Mouse (Mus musculus) Patski (cell line): Measurements from ENCODE around the gene Ucn. TPM values are rescaled to one million over a fixed set of nuclear protein-coding genes. Genes with fewer than 3 reads are reported as not detected.

Experiments used
- ATAC-seq: fragments of 100-300 bp; one replicate; pipeline ENCODE4 v1.8.0; 2021
- CTCF ChIA-PET: fragments of 350-600 bp; sonication (Branson Sonifier 250); formaldehyde crosslinking; loops from one replicate; lab custom pipeline; 2022; ENCODE audit warnings: inconsistent platforms; lab: Charles Lee
- POLR2A ChIA-PET: fragments of 350-600 bp; sonication (Branson Sonifier 250); formaldehyde crosslinking; loops from one replicate; lab custom pipeline; 2022; ENCODE audit warnings: antibody characterized with exemption, inconsistent platforms; lab: Charles Lee
- DNase-seq: peaks from one replicate; pipeline ENCODE4 v3.0.0-alpha.2; 2011; ENCODE audit warnings: low read depth, low spot score
- H3K27me3 ChIP-seq: fragments of 371-371 bp; one replicate; pipeline ENCODE4 v1.5.1; 2021
- CTCF ChIP-seq: fragments of 100-300 bp; IDR thresholded peaks from one replicate; pipeline ENCODE4 v1.5.1; 2021
- in situ Hi-C: fragments of 300-500 bp; cut with MboI; formaldehyde crosslinking; loops from 3 replicates; pipeline ENCODE4 v1.11.1; 2018; ENCODE audit warnings: low pct_unique_long_range_greater_than_20kb, mixed read lengths
- polyA plus RNA-seq: library from polyadenylated mRNA; unstranded; gene quantifications from one replicate; pipeline ENCODE4 v1.2.3, GENCODE M21; 2021

The Ucn gene
- polyA plus RNA-seq, 1 experiment from 2014 or later, result not detected

DNA sequence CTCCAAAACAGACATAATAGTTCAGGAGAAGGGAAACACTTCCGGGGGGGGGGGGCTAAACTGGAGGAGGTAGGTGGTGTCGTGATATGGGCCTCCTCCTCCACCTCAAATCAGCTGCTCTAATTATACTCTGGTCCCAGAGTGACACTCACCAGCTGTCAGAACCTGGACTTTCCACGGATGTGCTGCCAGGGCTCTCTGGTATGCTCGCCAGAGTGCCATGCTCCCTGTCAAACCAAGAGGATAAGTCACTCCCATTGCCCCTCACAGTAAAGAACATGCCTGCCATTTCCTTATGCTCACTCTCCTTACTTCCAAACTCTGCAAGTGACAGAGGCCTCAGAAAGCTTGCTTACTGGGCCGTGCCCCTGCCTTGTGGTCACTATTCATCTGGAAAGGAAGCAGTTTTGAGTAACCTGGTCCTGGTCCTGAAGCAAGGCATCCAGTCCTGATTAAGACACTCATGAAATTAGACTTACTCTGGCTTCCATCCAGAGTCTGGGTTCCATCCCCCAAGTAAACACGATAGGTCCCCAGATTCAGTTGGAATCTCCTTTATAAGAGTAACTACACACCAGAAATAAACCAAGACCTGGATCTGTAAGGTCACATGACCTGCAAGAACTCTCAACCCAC, 15.0 kb upstream of the Ucn start:
- no peak for TF ChIP-seq CTCF
- ATAC-seq (peak; percentile 8), DNase-seq (no peak)
- CTCF ChIA-PET, result interaction anchor here (1.8 kb wide), 1 partner anchor 9 kb away, joined by 5 read pairs; no protein-coding TSS in a partner anchor
- H3K27me3 ChIP-seq, result no peaks in the 10 kb centered on the region
- in situ Hi-C loops, result no loop called here
- POLR2A ChIA-PET, result interaction anchor here (0.6 to 2.0 kb wide), 4 partner anchors 9 to 248 kb away, joined by 3 to 5 read pairs (median 4); partner anchors contain the start of genes Eif2b4, Gm29609, Gtf3c2 and Snx17

DNA sequence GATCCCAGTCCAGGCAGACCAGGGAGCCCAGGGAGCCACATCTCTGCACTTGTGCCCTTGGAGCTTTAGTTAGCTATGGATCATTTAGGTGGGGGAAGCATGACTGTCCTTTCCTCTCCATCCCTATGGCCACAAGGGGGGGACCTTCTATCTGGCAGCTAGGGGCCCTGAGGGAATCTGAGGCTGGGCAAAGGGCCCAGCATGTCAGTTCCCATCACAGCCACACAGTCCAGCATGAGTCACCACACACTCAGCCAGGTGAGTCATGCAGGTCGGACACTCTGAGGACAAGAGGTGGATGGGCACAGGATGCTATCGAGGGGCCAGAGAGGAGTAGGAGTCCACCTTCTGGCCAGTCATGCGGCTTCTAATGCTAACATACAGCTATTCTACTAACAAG, 13.1 kb upstream of the Ucn start:
- in situ Hi-C loops, result no loop called here
- ATAC-seq (peak; percentile 48), DNase-seq (peak; percentile 91)
- POLR2A ChIA-PET, result interaction anchor here (0.6 to 2.0 kb wide), 4 partner anchors 11 to 97 kb away, joined by 3 to 5 read pairs (median 3); partner anchors contain the start of gene Zfp513
- CTCF ChIA-PET, result interaction anchor here (0.8 to 2.2 kb wide), 4 partner anchors 13 to 41 kb away, joined by 3 to 11 read pairs (median 6); partner anchors contain the start of genes Gm29609, Gtf3c2 and Ucn
- no peaks in the 10 kb centered on the region for H3K27me3 ChIP-seq
- no peak for TF ChIP-seq CTCF

DNA sequence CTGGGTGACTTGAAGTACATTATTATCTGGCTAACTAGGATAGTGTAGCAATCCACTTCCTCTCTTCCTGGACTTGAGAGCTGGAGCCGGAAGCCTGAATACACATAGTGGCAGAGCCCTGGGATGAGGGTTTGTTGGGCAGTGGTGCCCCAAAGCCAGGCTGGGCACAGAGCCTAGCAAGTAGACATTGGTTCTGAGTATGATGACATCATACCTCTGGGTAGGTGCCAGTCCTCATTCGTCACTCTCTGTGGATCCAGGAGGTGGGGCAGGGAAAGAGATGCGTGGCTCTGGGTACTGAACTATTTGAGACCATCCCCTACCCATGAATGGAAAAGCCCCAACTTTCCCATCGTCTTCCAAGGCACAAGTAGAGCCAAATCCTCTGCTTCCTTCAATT, 11.2 kb upstream of the Ucn start:
- no peaks in the 10 kb centered on the region for H3K27me3 ChIP-seq
- ChIA-PET CTCF (no interaction called here), POLR2A (interaction anchor here (0.6 kb wide), 1 partner anchor 326 kb away, joined by 3 read pairs; no protein-coding TSS in a partner anchor)
- no peak for TF ChIP-seq CTCF
- in situ Hi-C loops, result no loop called here
- DNase-seq, result no peak
- no peak for ATAC-seq

DNA sequence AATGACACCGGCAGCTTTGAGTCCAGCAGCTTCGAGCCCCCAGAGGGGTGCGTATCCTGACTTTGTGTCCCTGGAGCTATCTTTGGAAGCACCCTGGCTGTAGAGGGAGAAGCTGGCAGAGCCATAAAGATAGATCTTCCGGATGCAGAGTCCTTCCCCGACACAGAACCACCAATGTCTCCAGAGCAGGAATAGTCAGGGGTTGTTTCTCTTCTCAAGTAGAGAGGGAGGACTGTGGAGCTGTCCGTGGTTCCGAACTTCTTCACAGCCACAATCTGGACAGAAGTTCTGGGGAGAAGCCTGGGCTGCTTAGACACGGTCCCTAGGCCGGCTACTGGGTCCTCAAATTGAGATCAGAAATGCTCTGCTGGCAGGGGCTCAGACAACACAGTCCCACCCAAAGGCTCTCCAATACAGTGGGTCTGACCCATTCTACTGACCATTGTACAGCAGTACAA, 368 bp upstream of the Ucn start:
- CTCF ChIA-PET, result interaction anchor here (1.7 kb wide), 1 partner anchor 12 kb away, joined by 6 read pairs; no protein-coding TSS in a partner anchor

DNA sequence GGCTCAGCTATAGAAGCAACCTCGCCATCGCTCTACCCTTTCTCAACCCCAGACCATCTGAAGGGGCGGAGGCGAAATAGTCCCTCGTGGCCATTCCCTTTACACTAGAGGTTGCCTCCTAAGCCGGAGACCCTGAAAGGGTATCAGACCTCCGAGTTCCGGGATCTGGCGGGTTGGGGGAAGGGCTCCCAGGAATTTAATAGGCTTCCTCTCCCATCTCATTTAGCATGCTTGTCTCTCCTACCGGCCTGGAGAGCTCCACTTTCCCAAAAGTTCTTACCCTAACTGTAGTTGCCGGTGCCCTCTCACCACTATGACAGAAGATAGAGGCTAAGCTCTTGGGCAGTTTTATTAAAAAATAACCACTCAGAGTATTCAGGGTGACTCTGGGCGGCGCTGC, 971 bp downstream of the Ucn start:
- ChIA-PET CTCF (interaction anchor here (1.2 to 1.7 kb wide), 2 partner anchors 14 kb away, joined by 3 to 6 read pairs; no protein-coding TSS in a partner anchor), POLR2A (no interaction called here)
- in situ Hi-C loops, result no loop called here
- TF ChIP-seq CTCF, result no peak
- DNase-seq (no peak), ATAC-seq (no peak)
- H3K27me3 ChIP-seq, result peaks cover 41% of the 10 kb centered on the region

More for the DNA sequence above, 368 bp upstream of the Ucn start:
- peak; percentile 30 for ATAC-seq
- DNase-seq, result no peak
- POLR2A ChIA-PET, result no interaction called here
- in situ Hi-C loops, result no loop called here
- peaks cover 41% of the 10 kb centered on the region for H3K27me3 ChIP-seq
- no peak for TF ChIP-seq CTCF

DNA sequence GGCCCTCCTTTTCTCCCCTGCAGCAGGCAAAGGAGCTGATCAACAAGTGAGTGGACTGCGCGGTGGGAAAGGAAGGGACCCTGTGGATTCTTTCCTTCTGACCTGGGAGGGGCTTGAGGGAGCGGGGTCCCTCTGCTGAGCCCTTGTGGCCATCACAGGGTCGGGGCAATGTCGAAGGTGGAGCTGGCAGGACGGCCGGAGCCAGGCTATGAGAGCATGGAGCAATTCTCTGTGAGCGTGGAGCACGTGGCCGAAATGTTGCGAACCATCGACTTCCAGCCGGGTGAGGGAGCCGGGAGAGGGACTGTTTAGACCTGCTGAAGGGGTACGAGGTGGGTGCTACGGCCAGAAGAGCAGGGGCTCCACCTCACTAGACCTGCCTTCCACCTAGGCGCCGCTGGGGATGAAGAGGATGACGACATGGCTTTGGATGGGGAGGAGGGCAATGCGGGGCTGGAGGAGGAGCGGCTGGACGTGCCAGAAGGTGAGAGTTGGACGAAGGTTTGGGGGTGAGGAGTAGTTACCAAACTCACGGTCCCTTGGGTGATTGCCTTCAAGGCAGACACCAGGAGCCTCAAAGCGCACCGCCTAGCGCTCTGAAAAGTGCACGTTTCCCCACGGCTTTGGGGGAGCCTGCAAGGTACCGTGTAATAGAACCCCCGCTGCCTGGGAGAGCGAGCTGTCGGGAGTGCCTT, 1.8 kb downstream of the Ucn start:
- in situ Hi-C loops, result no loop called here
- CTCF ChIA-PET, result interaction anchor here (1.2 kb wide), 1 partner anchor 15 kb away, joined by 3 read pairs; no protein-coding TSS in a partner anchor
- ATAC-seq (no peak), DNase-seq (no peak)
- TF ChIP-seq CTCF, result no peak
- peaks cover 44% of the 10 kb centered on the region for H3K27me3 ChIP-seq
- POLR2A ChIA-PET, result no interaction called here

DNA sequence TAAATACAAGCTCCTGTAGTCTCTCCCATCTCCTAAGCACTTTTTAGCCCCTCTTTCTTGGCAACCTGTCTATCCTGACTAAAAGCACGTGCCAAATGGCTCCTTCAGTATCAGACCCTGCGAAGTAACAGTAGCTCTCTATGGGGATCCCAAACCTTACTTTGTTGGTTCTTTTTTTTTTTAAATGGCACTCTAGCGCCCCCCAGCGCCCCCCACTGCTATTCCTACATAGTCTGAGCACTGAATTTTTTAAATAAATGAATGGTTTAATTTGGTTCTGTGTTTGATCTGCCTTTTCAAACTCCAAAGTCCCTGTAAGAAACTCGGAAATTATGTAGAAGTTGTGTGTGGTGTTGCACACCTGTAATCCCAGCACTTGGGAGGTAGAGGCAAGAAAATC, 12.6 kb downstream of the Ucn start:
- peaks cover 35% of the 10 kb centered on the region for H3K27me3 ChIP-seq
- no peak for DNase-seq
- in situ Hi-C loops, result no loop called here
- no peak for ATAC-seq
- POLR2A ChIA-PET, result no interaction called here
- TF ChIP-seq CTCF, result no peak
- CTCF ChIA-PET, result interaction anchor here (1.3 kb wide), 1 partner anchor 167 kb away, joined by 3 read pairs; no protein-coding TSS in a partner anchor

DNA sequence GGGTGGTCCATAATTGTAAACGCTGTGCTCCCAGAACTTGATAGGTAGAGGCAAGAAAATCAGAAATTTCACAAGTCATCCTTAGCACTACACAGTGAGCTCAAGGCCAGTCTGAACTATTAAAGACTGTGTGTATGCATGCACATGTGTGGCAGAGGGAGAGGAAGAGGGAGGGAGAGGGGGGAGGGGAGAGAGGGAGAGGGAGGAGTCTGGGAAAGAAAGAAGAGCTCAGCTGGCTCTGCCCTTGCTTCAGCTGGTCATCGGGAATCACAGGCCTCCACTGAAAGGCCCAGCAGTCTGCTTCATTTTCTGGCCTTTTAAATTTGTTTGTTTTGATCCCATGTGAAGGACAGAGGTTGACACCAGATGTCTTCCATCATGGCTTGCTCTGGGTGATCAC, 15.1 kb downstream of the Ucn start:
- no peak for TF ChIP-seq CTCF

DNA sequence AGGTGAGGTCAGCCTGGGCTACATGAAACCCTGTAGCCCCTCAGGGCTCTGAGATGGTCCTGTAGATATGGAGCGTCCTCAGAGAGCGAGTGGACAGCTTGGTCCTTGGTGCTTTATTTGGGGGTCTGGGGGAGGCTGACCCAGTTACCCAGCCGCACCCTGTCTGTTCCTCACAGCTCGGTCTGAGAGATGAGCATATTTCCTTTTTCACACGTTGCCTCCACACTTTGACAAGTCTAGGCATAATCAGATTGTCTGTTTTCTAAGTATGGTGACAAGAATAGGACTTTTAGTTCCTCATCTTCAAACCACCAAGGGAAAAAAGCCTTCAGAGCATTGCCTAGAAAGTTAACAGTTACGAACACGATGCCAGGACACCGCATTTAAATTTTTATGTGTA, 17.5 kb downstream of the Ucn start:
- CTCF ChIA-PET, result no interaction called here
- DNase-seq, result no peak
- POLR2A ChIA-PET, result no interaction called here
- peaks cover 18% of the 10 kb centered on the region for H3K27me3 ChIP-seq
- in situ Hi-C loops, result no loop called here
- no peak for ATAC-seq
- no peak for TF ChIP-seq CTCF

More for the DNA sequence above, 15.1 kb downstream of the Ucn start:
- ATAC-seq, result no peak
- ChIA-PET CTCF (interaction anchor here (1.7 kb wide), 2 partner anchors 12 to 17 kb away, joined by 3 to 5 read pairs; no protein-coding TSS in a partner anchor), POLR2A (interaction anchor here (0.6 kb wide), 1 partner anchor 29 kb away, joined by 3 read pairs; no protein-coding TSS in a partner anchor)
- H3K27me3 ChIP-seq, result peaks cover 24% of the 10 kb centered on the region
- DNase-seq, result no peak
- in situ Hi-C loops, result no loop called here

DNA sequence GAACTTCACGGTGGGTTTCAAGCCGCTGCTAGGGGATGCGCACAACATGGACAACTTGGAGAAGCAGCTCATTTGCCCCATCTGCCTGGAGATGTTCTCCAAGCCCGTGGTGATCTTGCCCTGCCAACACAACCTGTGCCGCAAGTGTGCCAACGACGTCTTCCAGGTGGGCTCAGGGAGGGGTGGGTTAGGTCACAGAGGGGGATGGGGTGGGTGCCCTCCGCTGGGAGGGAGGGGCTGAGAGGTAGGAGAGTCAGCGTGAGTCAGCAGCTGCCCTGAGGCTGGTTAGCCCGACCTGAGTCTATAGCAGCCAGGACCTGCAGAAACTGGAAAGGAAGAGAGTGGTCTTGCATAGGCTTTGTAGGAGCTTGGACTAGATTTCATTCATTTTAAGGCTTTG, 21.7 kb downstream of the Ucn start:
- in situ Hi-C loops, result no loop called here
- no peak for ATAC-seq

More for the DNA sequence above, 21.7 kb downstream of the Ucn start:
- ChIA-PET CTCF (no interaction called here), POLR2A (no interaction called here)
- H3K27me3 ChIP-seq, result peaks cover 20% of the 10 kb centered on the region
- DNase-seq, result no peak
- TF ChIP-seq CTCF, result no peak
